Mouse (Mus musculus): ENCODE measurements around the gene Myom3. TPM values are rescaled to one million over a fixed set of nuclear protein-coding genes. Genes with fewer than 3 reads are reported as not detected.

Myom3 gene
- polyA plus RNA-seq, 1 experiment = not detected

DNA sequence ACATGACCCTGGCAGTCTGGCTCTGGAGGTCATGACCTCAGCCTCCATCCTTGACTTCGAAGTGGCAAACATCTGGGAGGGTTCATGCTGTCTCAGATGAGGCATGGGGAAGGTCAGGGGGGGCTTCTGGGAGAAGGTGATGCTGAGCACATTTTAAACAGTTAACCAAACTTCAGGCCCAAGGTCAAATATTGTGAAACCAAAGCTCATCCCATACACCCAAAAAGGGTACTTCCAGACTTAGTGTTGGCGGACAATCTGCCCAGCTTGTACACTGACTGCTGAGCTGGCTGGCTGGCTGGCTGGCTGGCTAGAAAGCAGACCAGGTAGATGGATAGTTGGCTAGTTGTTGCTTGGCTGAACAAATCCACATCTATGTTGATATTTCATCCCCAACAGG is 29.6 kb downstream of the Myom3 start:
- Histone ChIP-seq H3K4me3 (ENCODE audit: insufficient read depth, low read length) (no peak overlapping the region), H3K4me1 (ENCODE audit: control insufficient read depth, insufficient read depth, low read length) (no peaks in the 10 kb centered on the region), H3K27ac (ENCODE audit: insufficient read depth, low read depth, low read length) (no peak overlapping the region)
- TF ChIP-seq POLR2A (IDR thresholded peaks at IDR 0.05; ENCODE audit: borderline replicate concordance, low read depth, low read length) (no peak), CTCF (IDR thresholded peaks at IDR 0.05; ENCODE audit: low read depth, low read length) (no peak)

DNA sequence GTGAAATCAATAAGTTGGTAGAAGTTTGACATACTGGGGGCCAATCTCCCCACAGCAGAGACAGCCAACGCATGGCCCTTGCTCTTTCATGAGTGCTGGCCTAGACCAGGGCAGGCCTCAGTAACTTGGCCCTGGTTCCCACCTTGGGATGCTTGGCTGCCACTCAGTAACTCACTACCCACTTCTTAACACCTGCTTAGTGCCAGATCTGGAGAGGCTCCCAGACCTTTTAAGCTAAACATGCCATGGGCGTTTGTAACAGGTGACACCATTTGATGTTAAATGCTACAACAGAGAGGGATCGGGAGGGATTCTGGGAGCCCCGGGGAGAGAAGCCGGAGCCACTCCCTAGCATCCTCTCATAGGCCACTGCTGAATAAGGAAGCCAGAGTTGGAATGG is 33.3 kb downstream of the Myom3 start:
- no peak for TF ChIP-seq POLR2A (IDR thresholded peaks at IDR 0.05; ENCODE audit: borderline replicate concordance, low read depth, low read length)
- TF ChIP-seq CTCF (IDR thresholded peaks at IDR 0.05; ENCODE audit: low read depth, low read length) = no peak
- H3K27ac ChIP-seq (ENCODE audit: insufficient read depth, low read depth, low read length) = no peak overlapping the region
- no peaks in the 10 kb centered on the region for H3K4me1 ChIP-seq (ENCODE audit: control insufficient read depth, insufficient read depth, low read length)
- no peak overlapping the region for H3K4me3 ChIP-seq (ENCODE audit: insufficient read depth, low read length)

DNA sequence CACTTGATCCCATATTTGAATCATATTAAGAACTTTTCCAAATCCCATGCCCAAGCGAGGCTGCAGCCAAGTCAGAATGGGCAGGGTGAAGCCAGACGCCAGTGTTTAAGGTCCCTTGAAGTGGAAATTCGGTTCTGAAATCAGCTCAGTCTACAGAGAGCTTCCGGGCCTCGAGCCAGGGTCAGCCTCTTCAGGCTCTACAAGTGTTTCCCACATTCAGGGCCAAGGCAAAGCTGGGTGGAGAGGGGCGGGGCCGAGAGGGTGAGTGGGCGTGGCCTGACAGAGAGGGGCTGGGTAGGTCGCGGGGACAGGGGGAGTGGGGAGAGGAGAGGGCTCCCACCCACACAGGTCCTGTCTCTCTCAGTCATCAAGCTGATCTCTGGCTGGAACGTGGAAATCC is 38.4 kb downstream of the Myom3 start:
- no peaks in the 10 kb centered on the region for H3K4me1 ChIP-seq (ENCODE audit: control insufficient read depth, insufficient read depth, low read length)
- H3K4me3 ChIP-seq (ENCODE audit: insufficient read depth, low read length) = no peak overlapping the region
- no peak overlapping the region for H3K27ac ChIP-seq (ENCODE audit: insufficient read depth, low read depth, low read length)
- TF ChIP-seq POLR2A (IDR thresholded peaks at IDR 0.05; ENCODE audit: borderline replicate concordance, low read depth, low read length) (no peak), CTCF (IDR thresholded peaks at IDR 0.05; ENCODE audit: low read depth, low read length) (no peak)

DNA sequence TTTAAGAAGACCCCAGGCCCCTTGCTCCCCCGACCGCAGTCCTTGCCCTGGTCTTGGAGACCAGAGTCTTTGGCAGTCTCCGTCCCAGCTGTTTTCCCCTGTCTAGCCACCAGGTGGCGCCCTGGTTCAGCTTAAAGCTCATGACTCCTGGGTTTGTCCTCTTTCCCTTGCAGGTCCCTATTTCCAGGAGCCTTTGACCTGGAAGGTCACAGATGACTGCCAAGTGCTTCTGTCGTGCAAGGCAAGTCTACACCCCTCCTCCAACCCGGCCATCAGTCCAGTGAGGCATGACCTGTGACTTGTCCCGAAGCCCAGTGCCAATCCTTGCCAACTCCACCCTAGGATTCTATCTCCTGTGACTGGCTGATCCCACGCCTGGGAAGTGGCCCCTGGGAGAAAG is 42.0 kb downstream of the Myom3 start:
- Histone ChIP-seq H3K27ac (ENCODE audit: insufficient read depth, low read depth, low read length) (no peak overlapping the region), H3K4me3 (ENCODE audit: insufficient read depth, low read length) (no peak overlapping the region)
- TF ChIP-seq POLR2A (IDR thresholded peaks at IDR 0.05; ENCODE audit: borderline replicate concordance, low read depth, low read length) (no peak), CTCF (IDR thresholded peaks at IDR 0.05; ENCODE audit: low read depth, low read length) (peak; percentile 70)

DNA sequence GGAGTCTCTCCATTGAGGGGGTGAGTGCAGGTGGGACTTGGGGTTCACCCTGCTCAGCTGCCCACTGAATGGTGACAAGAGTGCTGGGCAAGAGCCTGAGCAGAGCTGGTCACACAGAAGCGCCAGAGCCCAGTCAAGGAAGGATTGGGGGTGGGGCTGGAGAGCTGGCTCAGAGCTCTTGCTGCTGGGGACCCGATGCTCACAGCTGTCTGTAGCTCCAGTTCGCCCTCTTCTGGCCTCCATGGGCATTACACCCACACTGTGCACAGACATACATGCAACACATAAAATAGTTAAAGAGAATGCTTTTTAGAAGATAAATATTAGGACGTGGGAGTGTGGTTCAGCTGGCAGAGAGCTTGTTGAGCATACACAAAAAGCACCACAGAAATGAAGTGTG is 43.8 kb downstream of the Myom3 start:
- no peak overlapping the region for H3K27ac ChIP-seq (ENCODE audit: insufficient read depth, low read depth, low read length)
- no peaks in the 10 kb centered on the region for H3K4me1 ChIP-seq (ENCODE audit: control insufficient read depth, insufficient read depth, low read length)
- H3K4me3 ChIP-seq (ENCODE audit: insufficient read depth, low read length) = no peak overlapping the region
- TF ChIP-seq POLR2A (IDR thresholded peaks at IDR 0.05; ENCODE audit: borderline replicate concordance, low read depth, low read length) = no peak
- no peak for TF ChIP-seq CTCF (IDR thresholded peaks at IDR 0.05; ENCODE audit: low read depth, low read length)

More for the DNA sequence above, 42.0 kb downstream of the Myom3 start:
- H3K4me1 ChIP-seq (ENCODE audit: control insufficient read depth, insufficient read depth, low read length) = no peaks in the 10 kb centered on the region

DNA sequence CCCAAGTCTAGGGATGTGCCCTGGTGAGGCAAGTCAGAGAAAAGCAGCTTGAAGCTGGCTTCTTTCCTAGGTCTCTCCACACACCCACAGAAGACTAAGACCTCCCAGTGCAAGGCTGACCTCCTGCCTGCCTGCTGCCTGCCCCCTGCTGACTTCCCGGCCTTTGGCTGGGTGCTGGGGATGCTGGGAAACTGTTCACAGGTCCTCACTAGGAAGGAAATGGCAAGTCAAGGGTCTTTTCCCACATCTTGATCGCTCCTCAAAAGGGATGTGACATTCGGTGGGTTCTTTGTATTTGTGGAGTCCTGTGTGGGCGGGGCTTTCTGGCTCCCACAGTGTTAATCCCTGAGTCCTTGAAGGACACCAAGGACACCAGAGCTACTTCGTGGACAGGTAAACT is 44.7 kb downstream of the Myom3 start:
- Histone ChIP-seq H3K27ac (ENCODE audit: insufficient read depth, low read depth, low read length) (no peak overlapping the region), H3K4me1 (ENCODE audit: control insufficient read depth, insufficient read depth, low read length) (no peaks in the 10 kb centered on the region), H3K4me3 (ENCODE audit: insufficient read depth, low read length) (no peak overlapping the region)
- TF ChIP-seq POLR2A (IDR thresholded peaks at IDR 0.05; ENCODE audit: borderline replicate concordance, low read depth, low read length) = no peak
- TF ChIP-seq CTCF (IDR thresholded peaks at IDR 0.05; ENCODE audit: low read depth, low read length) = no peak

DNA sequence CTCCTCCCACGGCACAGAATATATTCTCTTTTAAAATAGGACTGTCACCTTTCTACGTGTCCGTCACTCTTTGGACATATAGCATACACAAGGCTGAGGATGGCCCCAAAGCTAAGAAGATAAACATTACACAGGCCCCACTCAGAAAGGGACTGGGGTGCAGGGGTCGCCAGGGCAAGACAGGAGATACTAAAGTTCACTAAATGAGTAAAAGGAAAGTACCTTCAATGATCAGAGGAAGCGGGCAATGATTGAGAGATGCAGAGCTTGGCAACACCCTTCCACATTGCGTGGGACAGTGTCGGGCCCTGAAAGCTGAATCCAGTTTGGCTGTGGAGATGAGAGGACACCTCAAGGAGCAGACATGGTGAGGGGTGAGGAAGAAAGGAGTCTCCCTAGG is 55.4 kb downstream of the Myom3 start:
- Histone ChIP-seq H3K4me1 (ENCODE audit: control insufficient read depth, insufficient read depth, low read length) (peaks cover under 1% of the 10 kb centered on the region; the same call in 1 of the 2 replicates), H3K4me3 (ENCODE audit: insufficient read depth, low read length) (no peak overlapping the region), H3K27ac (ENCODE audit: insufficient read depth, low read depth, low read length) (no peak overlapping the region)
- TF ChIP-seq POLR2A (IDR thresholded peaks at IDR 0.05; ENCODE audit: borderline replicate concordance, low read depth, low read length) = no peak
- no peak for TF ChIP-seq CTCF (IDR thresholded peaks at IDR 0.05; ENCODE audit: low read depth, low read length)

DNA sequence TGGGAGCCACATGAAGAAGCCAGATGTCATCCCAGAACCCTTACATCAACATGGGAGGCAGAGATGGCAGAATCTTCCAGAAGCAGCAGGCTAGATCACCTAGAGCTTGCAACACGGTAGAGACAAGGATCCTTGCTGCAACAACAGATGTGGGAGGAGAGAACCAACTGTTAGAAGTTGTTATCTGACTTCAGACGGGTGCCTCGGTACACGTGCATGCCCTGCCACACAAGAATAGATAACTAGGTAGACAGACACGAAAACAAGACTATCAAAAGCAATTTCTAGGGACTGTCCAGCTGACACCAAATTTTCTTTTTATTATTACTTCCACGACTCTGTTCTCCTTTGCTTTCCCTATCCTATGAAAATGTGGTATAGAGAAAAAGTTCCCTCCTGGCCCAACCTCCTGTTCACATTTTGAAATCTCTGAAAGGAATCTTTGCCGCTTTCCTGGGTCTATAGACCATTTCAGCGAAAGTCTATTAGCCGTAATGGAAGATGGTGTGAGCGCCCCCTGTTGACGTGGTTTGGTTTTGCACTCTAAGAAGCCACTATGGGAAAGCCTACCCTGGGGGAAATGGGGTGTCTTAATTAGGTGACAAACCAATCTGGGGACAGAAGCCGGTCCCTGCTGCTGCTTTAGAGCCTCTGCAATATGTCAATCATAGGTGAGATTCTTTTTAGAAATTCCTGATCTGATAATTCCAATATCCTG is 57.5 kb downstream of the Myom3 start:
- peaks cover 2% of the 10 kb centered on the region; the same call in 1 of the 2 replicates for H3K4me1 ChIP-seq (ENCODE audit: control insufficient read depth, insufficient read depth, low read length)
- no peak overlapping the region for H3K27ac ChIP-seq (ENCODE audit: insufficient read depth, low read depth, low read length)
- TF ChIP-seq CTCF (IDR thresholded peaks at IDR 0.05; ENCODE audit: low read depth, low read length) (peak; percentile 46), POLR2A (IDR thresholded peaks at IDR 0.05; ENCODE audit: borderline replicate concordance, low read depth, low read length) (no peak)
- H3K4me3 ChIP-seq (ENCODE audit: insufficient read depth, low read length) = no peak overlapping the region

DNA sequence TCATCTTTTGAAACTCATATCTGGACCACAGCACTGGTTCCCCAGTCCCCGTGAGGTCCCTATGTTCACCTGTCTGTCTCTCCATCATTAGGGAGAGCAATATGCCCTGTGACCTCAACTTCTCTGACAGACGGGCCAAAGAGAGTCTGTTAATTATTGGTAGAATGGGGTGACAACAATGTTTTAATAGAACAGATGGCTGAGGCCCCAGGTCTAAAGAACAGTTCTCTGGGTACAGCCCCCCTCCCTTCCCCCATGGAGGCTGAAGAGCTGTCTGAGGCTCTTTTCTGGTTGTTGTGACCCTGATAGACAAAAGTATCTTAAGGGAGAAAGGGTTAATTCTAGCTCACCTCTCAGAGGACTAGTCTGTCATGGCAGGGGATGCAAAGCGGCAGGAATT is 58.9 kb downstream of the Myom3 start:
- H3K4me3 ChIP-seq (ENCODE audit: insufficient read depth, low read length) = no peak overlapping the region
- no peak overlapping the region for H3K27ac ChIP-seq (ENCODE audit: insufficient read depth, low read depth, low read length)
- no peak for TF ChIP-seq CTCF (IDR thresholded peaks at IDR 0.05; ENCODE audit: low read depth, low read length)

DNA sequence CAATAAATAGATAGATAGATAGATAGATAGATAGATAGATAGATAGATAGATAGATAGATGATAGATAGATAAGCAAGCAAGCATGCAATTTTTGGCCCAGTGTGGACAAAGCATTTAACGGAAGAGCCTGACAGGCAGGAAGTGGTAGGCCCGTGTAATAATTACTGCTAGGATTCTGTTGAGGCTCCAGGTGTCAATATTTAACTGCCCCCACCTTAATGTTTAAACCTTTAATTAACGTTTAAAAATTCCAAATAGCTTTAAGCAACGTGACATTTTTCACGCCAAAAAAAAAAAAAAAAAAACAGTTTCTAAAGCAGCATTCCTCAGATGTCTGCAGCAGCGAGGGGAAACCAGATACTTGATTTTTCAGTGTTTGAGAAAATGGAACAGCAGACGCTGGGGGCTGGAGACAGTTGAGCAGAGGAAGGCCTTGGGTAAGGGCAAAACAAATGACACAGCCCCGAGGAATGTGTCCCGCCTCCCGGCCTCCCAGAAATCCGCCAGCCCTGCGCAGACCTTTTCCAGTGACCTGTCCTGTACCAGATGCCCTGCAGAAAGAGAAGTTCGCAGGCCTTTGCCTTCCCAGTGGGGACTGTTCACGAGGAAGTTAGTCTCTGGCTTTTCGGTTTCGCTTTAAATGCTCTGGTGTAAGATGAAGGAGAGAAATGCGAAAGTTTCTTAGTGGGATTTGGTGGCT is 60.5 kb downstream of the Myom3 start:
- TF ChIP-seq POLR2A (IDR thresholded peaks at IDR 0.05; ENCODE audit: borderline replicate concordance, low read depth, low read length) (no peak), CTCF (IDR thresholded peaks at IDR 0.05; ENCODE audit: low read depth, low read length) (no peak)
- Histone ChIP-seq H3K27ac (ENCODE audit: insufficient read depth, low read depth, low read length) (no peak overlapping the region), H3K4me1 (ENCODE audit: control insufficient read depth, insufficient read depth, low read length) (peaks cover 5% of the 10 kb centered on the region; the same call in 1 of the 2 replicates), H3K4me3 (ENCODE audit: insufficient read depth, low read length) (peak overlapping the region; percentile 38; the same call in 1 of the 2 replicates)

More for the DNA sequence above, 58.9 kb downstream of the Myom3 start:
- peaks cover 2% of the 10 kb centered on the region; the same call in 1 of the 2 replicates for H3K4me1 ChIP-seq (ENCODE audit: control insufficient read depth, insufficient read depth, low read length)

Measured in bone marrow macrophage, adult 2 months (primary cell).